Mouse (Mus musculus) layer of hippocampus, adult 9-10 months (tissue): ENCODE results near the gene Igf1.

ENCODE experiments used
- DNase-seq: peaks from one replicate; pipeline ENCODE4 v3.0.0; 2022; ENCODE audit warnings: low spot score

Igf1 gene

DNA sequence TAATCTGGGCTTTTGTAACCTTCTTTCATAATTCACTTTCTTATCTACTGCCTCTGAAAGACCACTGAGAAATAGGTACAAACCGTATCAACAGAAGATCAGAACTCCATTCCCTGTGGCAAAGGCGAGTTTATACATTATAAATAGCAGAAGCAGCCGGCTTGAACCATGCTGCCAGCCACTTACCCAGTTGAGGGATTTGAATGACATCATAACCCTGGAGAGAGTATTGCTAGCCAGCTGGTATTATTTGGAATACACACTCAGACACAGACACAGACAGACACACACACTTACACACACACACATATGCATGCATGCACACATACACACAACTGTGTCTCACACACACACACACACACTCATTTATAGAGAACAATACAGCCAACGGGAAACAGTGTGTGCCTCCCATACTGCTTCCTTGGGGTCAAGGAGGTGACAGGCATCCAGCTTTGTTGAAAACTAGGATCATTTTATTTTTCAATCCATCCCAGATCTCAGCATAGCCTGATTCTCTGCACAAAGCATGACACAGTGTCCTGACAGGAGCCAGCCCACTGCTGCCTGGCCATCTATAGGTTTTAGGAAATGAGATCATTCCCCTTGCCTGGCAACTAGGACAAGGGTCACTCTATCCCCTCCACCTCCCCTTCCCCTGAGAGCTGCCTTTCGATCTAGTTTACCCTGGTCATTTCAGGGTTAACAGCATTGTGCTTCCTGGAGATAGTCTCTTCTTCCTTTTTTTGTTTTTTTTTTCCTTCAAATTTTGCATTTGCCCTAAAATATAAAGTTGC, at the start of gene Igf1:
Gene Igf1, plus strand, starts transcription at position 253 of the 794 bp plus-strand sequence.
- DNase-seq: no peak

- no peak for DNase-seq
Observed at GRCm38 (mm10) chr10:87812157-87813072, 45.6 kb upstream of the Igf1 start.

DNA sequence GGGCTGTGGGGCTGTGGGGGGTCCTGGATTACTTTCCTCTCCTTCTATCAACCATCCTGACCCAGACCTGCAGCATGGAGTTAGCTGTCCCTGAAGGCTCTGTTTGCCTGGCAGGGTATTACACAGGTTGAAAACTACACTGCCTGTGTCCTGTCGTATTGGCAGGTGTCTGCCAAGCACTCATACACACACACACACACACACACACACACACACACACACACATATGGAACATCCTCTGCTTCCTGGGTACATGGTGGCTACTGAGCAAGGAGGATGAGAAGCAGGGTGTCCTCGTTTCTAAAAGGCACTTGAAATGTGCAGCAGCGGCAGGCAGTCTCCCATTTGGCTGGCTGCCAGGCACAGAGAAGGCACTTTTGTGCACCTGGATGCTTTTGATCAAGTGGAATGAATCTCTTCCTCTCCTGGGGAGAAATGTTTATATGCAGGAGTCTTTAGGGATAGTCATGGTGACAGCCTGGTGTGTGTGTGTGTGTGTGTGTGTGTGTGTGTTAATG, 44.9 kb upstream of the Igf1 start:
- DNase-seq: no peak

DNA sequence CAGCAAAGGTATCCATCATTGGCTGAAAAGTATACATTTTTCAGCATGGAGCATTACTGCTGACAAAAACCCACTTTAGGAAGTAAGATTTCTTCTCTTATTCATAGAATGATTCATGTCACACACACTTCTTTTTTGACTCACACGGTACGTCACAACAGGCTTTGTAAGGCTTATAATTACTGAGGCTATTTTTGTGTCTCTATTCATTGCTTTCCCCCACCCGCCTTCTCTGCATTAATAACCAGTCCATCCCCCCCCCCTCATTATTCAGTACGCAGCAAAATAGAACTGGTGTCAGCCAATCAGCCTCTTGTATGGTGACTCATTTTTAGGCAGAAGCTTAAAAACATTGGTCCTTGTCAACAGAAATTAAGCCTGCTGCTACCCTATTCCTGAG, 41.2 kb upstream of the Igf1 start:
- no peak for DNase-seq

DNA sequence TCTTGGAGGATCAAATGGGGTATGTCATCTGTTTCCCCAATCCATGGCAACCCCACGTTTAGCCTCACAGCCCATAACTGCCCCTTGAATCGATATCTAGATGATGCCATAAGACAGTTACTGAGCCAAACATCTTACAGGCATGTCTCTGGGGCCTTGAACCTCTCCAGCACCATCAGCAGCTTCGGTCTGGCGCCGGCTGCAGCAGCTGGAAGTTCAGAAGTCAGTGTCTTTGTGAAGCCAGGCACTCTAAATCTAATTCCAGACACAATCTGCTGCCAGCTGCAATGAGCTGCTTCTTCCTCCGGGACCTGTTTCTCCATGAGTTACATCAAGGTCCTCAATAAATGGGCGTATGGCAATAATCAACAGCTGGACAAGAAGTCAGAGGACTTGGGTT, 40.3 kb upstream of the Igf1 start:
- no peak for DNase-seq

GRCm38 (mm10) chr10:87821906-87822305, 36.2 kb upstream of the Igf1 start:
- DNase-seq: no peak

DNA sequence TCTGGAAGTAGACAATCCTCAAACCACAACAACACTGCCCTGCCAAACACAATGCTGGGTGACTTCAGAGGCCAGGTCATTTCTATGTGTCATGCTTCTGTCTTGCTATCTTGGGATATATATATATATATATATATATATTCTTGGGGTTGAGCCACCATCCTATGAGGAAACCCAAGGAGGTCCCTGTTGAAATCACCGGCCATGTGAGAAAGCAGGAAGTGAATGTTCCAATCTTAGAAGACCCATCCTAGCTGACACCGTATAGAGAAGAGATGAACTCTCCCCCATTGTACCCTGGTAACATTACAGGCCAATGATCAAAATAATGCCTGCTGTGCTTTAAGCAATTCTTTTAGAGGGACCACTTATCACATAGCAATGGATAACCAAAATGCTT, 28.1 kb upstream of the Igf1 start:
- DNase-seq: no peak

DNA sequence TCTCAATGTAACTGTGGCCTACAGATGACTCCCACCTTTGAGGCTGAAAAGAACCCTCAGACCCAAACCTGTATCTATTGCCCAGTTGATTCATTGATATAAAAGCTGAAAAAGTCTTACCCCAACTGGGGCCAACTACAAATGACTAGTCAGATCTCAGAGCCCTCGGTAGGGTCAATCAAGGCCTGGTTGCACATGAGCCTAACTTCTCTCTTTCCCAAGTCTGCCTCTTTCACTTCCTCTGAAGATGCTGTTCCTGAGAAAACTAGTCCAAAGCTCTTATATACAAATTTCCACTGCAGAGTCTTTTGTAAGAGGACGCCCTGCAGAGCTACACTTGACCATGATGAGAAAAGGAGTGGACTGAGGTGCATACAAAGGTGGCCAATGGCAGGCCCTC, 27.4 kb upstream of the Igf1 start:
- DNase-seq: no peak

- DNase-seq: no peak
Observed at GRCm38 (mm10) chr10:87832101-87832500, 26.0 kb upstream of the Igf1 start.

GRCm38 (mm10) chr10:87839454-87839853, 18.6 kb upstream of the Igf1 start:
- DNase-seq: no peak

DNA sequence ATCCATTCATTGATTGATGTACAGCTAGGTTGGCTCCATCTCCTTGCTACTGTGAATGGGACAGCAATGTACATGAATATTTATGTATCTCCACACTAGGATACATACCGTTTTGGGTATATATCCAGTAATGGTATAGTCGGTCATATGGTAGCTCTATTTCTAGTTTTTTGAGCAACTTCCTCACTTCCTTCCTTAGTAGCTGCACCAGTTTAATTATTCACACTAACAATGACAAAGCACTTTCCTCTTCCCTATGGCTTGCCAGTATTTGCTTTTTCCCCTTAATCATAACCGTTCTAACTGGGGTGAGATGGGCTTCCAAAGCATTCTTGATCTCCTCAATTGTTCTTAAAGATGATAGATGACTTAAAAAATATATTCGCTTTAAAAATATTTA, 15.6 kb upstream of the Igf1 start:
- DNase-seq: no peak

GRCm38 (mm10) chr10:87844917-87845552, 13.0 kb upstream of the Igf1 start:
- no peak for DNase-seq

GRCm38 (mm10) chr10:87847882-87848281, 10.2 kb upstream of the Igf1 start:
- no peak for DNase-seq

DNA sequence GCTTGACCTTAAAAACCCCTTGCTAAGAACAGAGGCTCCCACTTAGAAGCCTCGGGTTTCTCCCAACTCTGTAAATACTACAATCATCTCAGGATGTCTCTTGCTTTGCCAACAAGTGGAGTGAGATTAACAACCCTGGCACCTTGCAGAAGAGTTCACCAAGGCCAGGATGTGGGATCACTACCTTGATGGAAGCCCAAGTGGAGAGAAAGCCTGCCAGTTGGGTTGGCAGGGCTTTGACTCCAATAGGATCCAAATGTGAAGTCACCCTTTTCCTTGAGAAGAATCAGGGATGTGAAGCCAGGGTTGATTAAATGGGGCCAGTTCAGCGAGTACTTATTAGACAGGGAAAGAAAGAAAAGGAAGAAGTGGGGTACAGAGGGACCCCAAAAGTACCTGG, 9.6 kb upstream of the Igf1 start:
- DNase-seq: no peak

GRCm38 (mm10) chr10:87851492-87851891, 6.6 kb upstream of the Igf1 start:
- DNase-seq: no peak

GRCm38 (mm10) chr10:87854408-87854807, 3.7 kb upstream of the Igf1 start:
- peak; percentile 49 for DNase-seq

GRCm38 (mm10) chr10:87855423-87856122, 2.5 kb upstream of the Igf1 start:
- no peak for DNase-seq

GRCm38 (mm10) chr10:87857215-87857955, 680 bp upstream of the Igf1 start:
- no peak for DNase-seq

GRCm38 (mm10) chr10:87858939-87859338, 874 bp downstream of the Igf1 start:
- DNase-seq: no peak

GRCm38 (mm10) chr10:87859453-87859852, 1.4 kb downstream of the Igf1 start:
- no peak for DNase-seq
